Mouse (Mus musculus) hindbrain, embryonic 16.5 days (tissue): Measurements from ENCODE around the gene Ggct. TPM values are rescaled to one million over a fixed set of nuclear protein-coding genes. Genes with fewer than 3 reads are reported as not detected.

Source experiments
- ATAC-seq: fragments of 200-750 bp; cut with Nextera tagmentation; 2 replicates; pipeline ENCODE4 v1.8.0; 2017; ENCODE audit warnings: moderate TSS enrichment, moderate library complexity
- H3K27ac ChIP-seq: fragments of 300-500 bp; sonication (generic); 2 replicates; pipeline ENCODE4 v1.5.1; 2014; ENCODE audit warnings: low read depth, mild to moderate bottlenecking, control low read depth, low read length, moderate library complexity
- H3K27me3 ChIP-seq: fragments of 300-500 bp; sonication (generic); replicated peaks from 2 replicates; pipeline ENCODE4 v1.6.1; 2014; ENCODE audit warnings: low read length; ENCODE audit not compliant: control insufficient read depth, insufficient read depth
- H3K36me3 ChIP-seq: fragments of 300-500 bp; sonication (generic); 2 replicates; pipeline ENCODE4 v1.6.1; 2014; ENCODE audit warnings: mild to moderate bottlenecking, low read length, moderate library complexity, mixed read lengths; ENCODE audit not compliant: control insufficient read depth, insufficient read depth
- H3K4me1 ChIP-seq: fragments of 300-500 bp; sonication (generic); 2 replicates; pipeline ENCODE4 v1.6.1; 2014; ENCODE audit warnings: low read depth, low read length; ENCODE audit not compliant: control insufficient read depth, insufficient read depth
- H3K4me2 ChIP-seq: fragments of 300-500 bp; sonication (generic); 2 replicates; pipeline ENCODE4 v1.6.1; 2014; ENCODE audit warnings: mild to moderate bottlenecking, low read length, control low read depth, moderate library complexity
- H3K4me3 ChIP-seq: fragments of 300-500 bp; sonication (generic); 2 replicates; pipeline ENCODE4 v1.5.1; 2014; ENCODE audit warnings: mild to moderate bottlenecking, low read length, control low read depth, moderate library complexity
- H3K9ac ChIP-seq: fragments of 300-500 bp; sonication (generic); 2 replicates; pipeline ENCODE4 v1.6.1; 2014; ENCODE audit warnings: low read depth, mild to moderate bottlenecking, control low read depth, low read length, moderate library complexity
- H3K9me3 ChIP-seq: fragments of 300-500 bp; sonication (generic); 2 replicates; pipeline ENCODE4 v1.6.1; 2014; ENCODE audit warnings: mild to moderate bottlenecking, low read length, moderate library complexity; ENCODE audit not compliant: control insufficient read depth
- WGBS: fragments of 180-500 bp; shearing (Covaris S2); extraction: QIAGEN DNeasy Blood & Tissue Kit; methylation state at CpG from one replicate; pipeline ENCODE4 v1.1.7; 2014; 5-methylcytosine and 5-hydroxymethylcytosine counted together
- polyA plus RNA-seq: library from polyadenylated mRNA; unstranded; fragments of >200 nt; fragmentation: Nextera tagmentation; extraction: Ambion mirVana; gene quantifications from 2 replicates; pipeline ENCODE4 v1.2.1, GENCODE M21; 2015

The Ggct gene
- polyA plus RNA-seq, 1 experiment from 2014 or later = 20.5 TPM

- WGBS = 90% methylated on average over 8 of the region's 8 CpGs
- Histone ChIP-seq H3K36me3 (no peaks in the 10 kb centered on the region), H3K9ac (no peak overlapping the region), H3K27ac (no peak overlapping the region), H3K27me3 (no peaks in the 10 kb centered on the region), H3K9me3 (no peaks in the 10 kb centered on the region), H3K4me1 (no peaks in the 10 kb centered on the region), H3K4me2 (no peak overlapping the region), H3K4me3 (no peak overlapping the region)
- no peak for ATAC-seq
Measured at GRCm38 (mm10) chr6:54934313-54934712, 58.4 kb downstream of the Ggct start.

DNA sequence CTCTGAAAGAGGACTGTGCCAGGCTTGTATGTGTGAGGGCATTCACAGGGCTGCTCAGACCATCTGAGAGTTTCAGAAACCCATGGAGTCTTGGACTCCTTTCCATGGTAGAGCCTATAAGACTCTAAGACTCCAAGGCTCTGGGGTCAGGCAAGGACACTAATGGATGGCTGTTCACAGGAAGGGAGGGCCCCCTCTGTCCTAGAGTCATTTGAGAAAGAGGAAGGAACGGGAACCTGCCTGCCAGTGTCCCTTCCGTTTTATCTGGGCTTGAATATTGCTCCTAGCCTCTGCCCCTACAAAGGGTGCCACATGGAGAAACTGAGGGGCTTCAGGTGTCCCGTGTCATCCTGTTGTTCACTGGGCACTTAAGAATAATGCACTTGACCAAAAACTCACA is 58.9 kb downstream of the Ggct start:
- Histone ChIP-seq H3K4me3 (no peak overlapping the region), H3K36me3 (no peaks in the 10 kb centered on the region), H3K27ac (no peak overlapping the region), H3K4me1 (no peaks in the 10 kb centered on the region), H3K9ac (no peak overlapping the region), H3K9me3 (no peaks in the 10 kb centered on the region), H3K27me3 (no peaks in the 10 kb centered on the region), H3K4me2 (no peak overlapping the region)
- 66% methylated on average over 3 of the region's 3 CpGs for WGBS
- ATAC-seq = no peak

DNA sequence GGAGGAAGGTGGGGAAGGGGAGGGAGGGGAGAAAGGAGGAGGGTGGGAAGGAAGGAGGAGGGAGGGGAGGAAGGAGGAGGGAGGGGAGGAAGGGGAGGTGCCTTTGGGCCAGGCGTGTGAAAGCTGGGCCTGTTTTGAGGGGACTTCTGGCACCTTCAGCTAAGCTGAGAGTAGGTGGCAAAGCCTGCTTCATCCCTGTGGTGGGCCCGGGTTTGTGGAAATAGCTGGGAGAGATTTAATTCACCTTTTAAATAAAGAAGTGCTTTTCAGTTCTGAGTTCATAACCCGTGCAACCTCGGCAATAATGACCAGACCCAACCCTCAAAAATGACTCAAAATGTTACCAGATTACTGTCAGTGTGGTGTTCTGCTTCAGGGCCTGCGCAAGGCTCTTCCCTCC is 59.5 kb downstream of the Ggct start:
- no peak overlapping the region for H3K27ac ChIP-seq
- no peak overlapping the region for H3K9ac ChIP-seq
- no peaks in the 10 kb centered on the region for H3K36me3 ChIP-seq
- no peak overlapping the region for H3K4me3 ChIP-seq
- ATAC-seq = no peak
- H3K4me2 ChIP-seq = no peak overlapping the region
- H3K9me3 ChIP-seq = no peaks in the 10 kb centered on the region
- 78% methylated on average over 5 of the region's 5 CpGs for WGBS
- H3K27me3 ChIP-seq = no peaks in the 10 kb centered on the region
- H3K4me1 ChIP-seq = no peaks in the 10 kb centered on the region

Other genes with a start within 250 kb of the Ggct start
- 5.0 and 5.3 TPM in 2 replicates for gene Znrf2, start 176.0 kb downstream of the Ggct start, polyA plus RNA-seq
- gene Nod1, start 20.3 kb downstream of the Ggct start, polyA plus RNA-seq = 3.1 and 3.6 TPM in 2 replicates
- 209 and 213 TPM in 2 replicates for gene Gars, start 45.1 kb upstream of the Ggct start, polyA plus RNA-seq
- 1.4 and 1.7 TPM in 2 replicates for gene Crhr2, start 140.1 kb upstream of the Ggct start, polyA plus RNA-seq
- not detected in 2 replicates for gene Inmt, start 182.1 kb upstream of the Ggct start, polyA plus RNA-seq
- gene Mindy4, start 210.4 kb upstream of the Ggct start, polyA plus RNA-seq = 13.0 and 13.5 TPM in 2 replicates